20 mouse cellular contexts compared by ENCODE assay signal in the genomic region with DNA sequence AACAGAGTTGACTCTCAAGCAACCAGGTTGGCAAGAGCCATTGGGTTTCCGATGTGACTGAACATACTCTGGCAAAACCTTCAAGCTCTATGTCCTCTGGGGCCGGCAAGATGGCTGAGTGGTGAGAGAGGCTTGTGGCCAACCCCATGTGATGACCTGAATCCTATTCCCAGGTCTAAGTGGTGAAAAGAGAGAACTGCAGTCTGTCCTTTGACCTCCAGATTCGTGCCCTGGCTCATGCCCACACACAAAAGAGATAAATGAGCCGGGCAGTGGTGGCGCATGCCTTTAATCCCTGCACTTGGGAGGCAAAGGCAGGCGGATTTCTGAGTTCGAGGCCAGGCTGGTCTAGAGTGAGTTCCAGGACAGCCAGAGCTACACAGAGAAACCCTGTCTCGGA. TPM values are rescaled to one million over a fixed set of nuclear protein-coding genes. Genes with fewer than 3 reads are reported as not detected.
"Had no signal": no experiment of that assay in that cellular context is flagged by ENCODE, and none has a peak within 500 bp of the region (broad histone marks: within the 10 kb centered on the region; RNA-seq: fewer than 3 reads in every experiment).

No protein-coding gene starts in this region.

- H3K9ac ChIP-seq: liver, postnatal 0 days; lung, embryonic 15.5 days; midbrain, embryonic 12.5 days; midbrain, embryonic 15.5 days; neural tube, embryonic 12.5 days; stomach, embryonic 15.5 days had no signal

- H3K27ac ChIP-seq: lung, embryonic 15.5 days; macrophage; midbrain, embryonic 12.5 days; midbrain, embryonic 15.5 days; neural tube, embryonic 12.5 days; stomach, embryonic 15.5 days; stomach, postnatal 0 days had no signal

- ATAC-seq: liver, postnatal 0 days; lung, postnatal 0 days; midbrain, embryonic 15.5 days had no signal

- H3K4me3 ChIP-seq: lung, embryonic 15.5 days; megakaryocyte, embryonic 14.5 days; midbrain, embryonic 12.5 days; midbrain, embryonic 15.5 days; neural tube, embryonic 12.5 days; stomach, embryonic 15.5 days had no signal

- H3K4me2 ChIP-seq: lung, embryonic 15.5 days; midbrain, embryonic 12.5 days; midbrain, embryonic 15.5 days; neural tube, embryonic 12.5 days; stomach, embryonic 15.5 days had no signal

- H3K36me3 ChIP-seq: lung, embryonic 15.5 days; midbrain, embryonic 12.5 days; midbrain, embryonic 15.5 days; neural tube, embryonic 12.5 days; stomach, embryonic 15.5 days had no signal

- DNase-seq: liver, postnatal 0 days; lung, adult 2 months; lung, postnatal 14 days; lung, postnatal 36 days; right cerebral cortex, postnatal 14 days; thymus, adult 2 months; thymus, postnatal 25 days; thymus, postnatal 4 days had no signal

- H3K9me3 ChIP-seq: lung, embryonic 15.5 days; midbrain, embryonic 12.5 days; midbrain, embryonic 15.5 days; stomach, embryonic 15.5 days had no signal

- H3K27me3 ChIP-seq: lung, embryonic 15.5 days; midbrain, embryonic 12.5 days; midbrain, embryonic 15.5 days; neural tube, embryonic 12.5 days; stomach, embryonic 15.5 days had no signal

RNA-seq across cellular contexts. Expression of a gene that starts 44.6 kb away (rescaled TPM):
- total RNA-seq: monocyte, adult 5-6 weeks; neutrophil, adult 5-6 weeks had no signal

RNA-seq across cellular contexts. Expression of a gene that starts 55.3 kb away (rescaled TPM):
- total RNA-seq: megakaryocyte progenitor cell, adult 5-6 weeks; neutrophil, adult 5-6 weeks had no signal
- polyA plus RNA-seq: liver, postnatal 0 days; lung, adult 2 months; lung, postnatal 0 days; macrophage had no signal
